Mouse (Mus musculus) stomach, postnatal 0 days (tissue): ENCODE measurements around the gene Fars2. TPM values are rescaled to one million over a fixed set of nuclear protein-coding genes. Genes with fewer than 3 reads are reported as not detected.
"Not testable (repeated sequence)": the region's sequence is repeated elsewhere in the genome, so short reads cannot be mapped to it uniquely, and the experiment has no call there.

Experiments
- ATAC-seq: fragments of 200-750 bp; cut with Nextera tagmentation; 2 replicates; pipeline ENCODE4 v1.8.0; 2017; ENCODE audit not compliant: low FRiP score, low TSS enrichment
- DNase-seq: peaks from one replicate; pipeline ENCODE4 v3.0.0-alpha.2; 2016; ENCODE audit warnings: low spot score
- H3K27ac ChIP-seq: fragments of 300-500 bp; sonication (generic); replicated peaks from 2 replicates; pipeline ENCODE4 v1.5.1; 2014; ENCODE audit warnings: mild to moderate bottlenecking, control low read depth
- H3K27me3 ChIP-seq: fragments of 300-500 bp; sonication (generic); 2 replicates; pipeline ENCODE4 v1.6.1; 2014; ENCODE audit warnings: low read length; ENCODE audit not compliant: control insufficient read depth, insufficient read depth
- H3K36me3 ChIP-seq: fragments of 300-500 bp; sonication (generic); 2 replicates; pipeline ENCODE4 v1.6.1; 2014; ENCODE audit warnings: low read length, mixed read lengths; ENCODE audit not compliant: control insufficient read depth, insufficient read depth
- H3K4me1 ChIP-seq: fragments of 300-500 bp; sonication (generic); replicated peaks from 2 replicates; pipeline ENCODE4 v1.6.1; 2014; ENCODE audit warnings: antibody characterized with exemption; ENCODE audit not compliant: control insufficient read depth, insufficient read depth
- H3K4me2 ChIP-seq: fragments of 300-500 bp; sonication (generic); replicated peaks from 2 replicates; pipeline ENCODE4 v1.6.1; 2014; ENCODE audit warnings: low read depth, mild to moderate bottlenecking, control low read depth, moderate library complexity
- H3K4me3 ChIP-seq: fragments of 300-500 bp; sonication (generic); 2 replicates; pipeline ENCODE4 v1.5.1; 2014; ENCODE audit warnings: low read depth, low read length, control low read depth
- H3K9ac ChIP-seq: fragments of 300-500 bp; sonication (generic); 2 replicates; pipeline ENCODE4 v1.6.1; 2014; ENCODE audit warnings: mild to moderate bottlenecking, low read length, control low read depth, mixed read lengths
- H3K9me3 ChIP-seq: fragments of 300-500 bp; sonication (generic); 2 replicates; pipeline ENCODE4 v1.6.1; 2016; ENCODE audit warnings: low read length; ENCODE audit not compliant: control insufficient read depth
- CTCF ChIP-seq: IDR thresholded peaks from 2 replicates; pipeline ENCODE4 v1.5.1; 2016; ENCODE audit warnings: antibody characterized with exemption, low read depth, mild to moderate bottlenecking, moderate library complexity
- EP300 ChIP-seq: optimal IDR thresholded peaks from 2 replicates; pipeline ENCODE3; 2016; ENCODE audit warnings: antibody characterized with exemption
- WGBS: fragments of 180-500 bp; shearing (Covaris S2); extraction: QIAGEN DNeasy Blood & Tissue Kit; methylation state at CpG from one replicate; pipeline ENCODE4 v1.1.7; 2014; 5-methylcytosine and 5-hydroxymethylcytosine counted together
- polyA plus RNA-seq: library from polyadenylated mRNA; unstranded; fragments of >200 nt; fragmentation: Nextera tagmentation; extraction: Ambion mirVana; gene quantifications from 2 replicates; pipeline ENCODE4 v1.2.1, GENCODE M21; 2015

Gene Fars2
- polyA plus RNA-seq, 1 experiment from 2014 or later = 31.7 TPM

- H3K27me3 ChIP-seq = no peaks in the 10 kb centered on the region
- DNase-seq = no peak
- WGBS = 60% methylated on average over 7 of the region's 7 CpGs
Measured at GRCm38 (mm10) chr13:36448565-36448964, 331.4 kb downstream of the Fars2 start.

DNA sequence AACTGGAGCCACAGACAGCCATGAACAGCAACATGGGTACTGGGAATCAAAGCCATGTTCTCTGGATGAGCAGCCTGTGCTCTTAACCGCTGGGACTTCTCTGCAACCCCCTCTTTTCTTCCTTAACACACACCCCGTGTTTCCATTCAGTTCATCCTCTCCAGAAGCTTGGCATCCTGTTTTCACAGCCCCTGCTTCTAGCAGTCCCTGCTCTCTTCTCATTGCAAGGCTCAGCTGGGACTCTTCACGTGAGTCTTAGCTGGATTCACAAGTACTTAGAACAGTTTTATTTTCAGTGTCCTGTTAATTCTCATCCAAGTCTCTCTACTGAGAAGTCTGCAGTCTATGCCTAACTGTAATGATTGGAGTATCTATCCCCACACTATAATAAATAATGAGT lies 334.2 kb downstream of the Fars2 start:
- Histone ChIP-seq H3K9ac (no peak overlapping the region), H3K9me3 (no peaks in the 10 kb centered on the region), H3K4me2 (no peak overlapping the region), H3K27me3 (no peaks in the 10 kb centered on the region), H3K27ac (no peak overlapping the region), H3K4me1 (no peaks in the 10 kb centered on the region), H3K4me3 (no peak overlapping the region), H3K36me3 (no peaks in the 10 kb centered on the region)
- 51% methylated on average over 3 of the region's 3 CpGs for WGBS
- DNase-seq (no peak), ATAC-seq (no peak)
- TF ChIP-seq CTCF = no peak
- no peak for TF ChIP-seq EP300

More at GRCm38 (mm10) chr13:36448565-36448964, 331.4 kb downstream of the Fars2 start:
- Histone ChIP-seq H3K4me3 (no peak overlapping the region), H3K36me3 (no peaks in the 10 kb centered on the region), H3K4me1 (no peaks in the 10 kb centered on the region), H3K9me3 (no peaks in the 10 kb centered on the region), H3K4me2 (no peak overlapping the region), H3K9ac (no peak overlapping the region), H3K27ac (no peak overlapping the region)
- ATAC-seq = no peak
- TF ChIP-seq EP300 (no peak), CTCF (no peak)

DNA sequence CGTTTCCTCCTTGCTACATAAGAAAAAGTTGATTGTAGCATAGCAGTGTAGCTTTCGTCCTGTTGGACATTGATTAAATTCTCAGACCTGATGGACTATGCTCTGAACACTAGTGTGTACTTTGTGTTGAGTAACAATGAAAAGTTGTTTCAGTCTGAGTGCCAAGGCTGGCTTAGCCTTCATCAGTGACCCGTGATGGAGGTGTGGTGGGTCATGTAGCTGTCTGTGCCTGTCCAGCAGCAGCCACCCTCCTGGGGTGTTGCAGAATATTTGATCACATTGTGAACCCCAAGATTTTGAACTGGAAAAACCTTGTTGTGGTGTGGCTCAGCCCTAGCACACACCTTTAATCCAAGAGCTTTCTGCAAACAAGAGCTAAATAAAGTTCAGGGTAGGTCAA lies 343.3 kb downstream of the Fars2 start:
- H3K9ac ChIP-seq = no peak overlapping the region
- no peak overlapping the region for H3K27ac ChIP-seq
- 44% methylated on average over 3 of the region's 3 CpGs for WGBS
- DNase-seq (no peak), ATAC-seq (no peak; the same call in 1 of the 2 replicates)
- no peaks in the 10 kb centered on the region for H3K36me3 ChIP-seq
- no peak overlapping the region for H3K4me2 ChIP-seq
- H3K4me3 ChIP-seq = no peak overlapping the region
- TF ChIP-seq EP300 (no peak), CTCF (no peak)
- no peaks in the 10 kb centered on the region for H3K4me1 ChIP-seq
- H3K9me3 ChIP-seq = no peaks in the 10 kb centered on the region
- H3K27me3 ChIP-seq = no peaks in the 10 kb centered on the region

DNA sequence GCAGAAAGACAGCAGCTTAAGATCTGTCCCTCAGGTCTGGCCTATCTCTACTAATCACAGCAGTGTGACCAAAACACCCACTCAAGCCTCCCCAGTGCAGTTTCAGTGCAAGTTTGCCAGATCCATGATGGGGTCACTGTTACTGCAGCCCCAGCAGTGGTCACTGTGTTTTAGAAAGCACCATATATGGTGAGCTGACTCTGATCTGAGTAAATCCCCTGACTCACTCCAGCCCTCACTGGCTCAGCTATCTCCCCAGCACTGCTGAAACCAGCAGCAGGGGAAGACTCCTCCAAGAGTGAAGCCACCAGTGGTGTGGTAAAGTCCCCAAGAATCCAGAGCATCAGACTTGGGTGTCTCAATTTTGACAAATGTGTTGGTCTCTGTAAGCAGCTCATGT lies 346.5 kb downstream of the Fars2 start:
- Histone ChIP-seq H3K4me3 (no peak overlapping the region), H3K36me3 (no peaks in the 10 kb centered on the region), H3K4me1 (0 out of 2 replicates have a peak, but pooled peaks cover 2% of the 10 kb centered on the region), H3K27me3 (no peaks in the 10 kb centered on the region), H3K9me3 (no peaks in the 10 kb centered on the region), H3K4me2 (no peak overlapping the region), H3K27ac (no peak overlapping the region), H3K9ac (no peak overlapping the region)
- TF ChIP-seq EP300 (no peak), CTCF (no peak)
- no peak for ATAC-seq
- DNase-seq = no peak

DNA sequence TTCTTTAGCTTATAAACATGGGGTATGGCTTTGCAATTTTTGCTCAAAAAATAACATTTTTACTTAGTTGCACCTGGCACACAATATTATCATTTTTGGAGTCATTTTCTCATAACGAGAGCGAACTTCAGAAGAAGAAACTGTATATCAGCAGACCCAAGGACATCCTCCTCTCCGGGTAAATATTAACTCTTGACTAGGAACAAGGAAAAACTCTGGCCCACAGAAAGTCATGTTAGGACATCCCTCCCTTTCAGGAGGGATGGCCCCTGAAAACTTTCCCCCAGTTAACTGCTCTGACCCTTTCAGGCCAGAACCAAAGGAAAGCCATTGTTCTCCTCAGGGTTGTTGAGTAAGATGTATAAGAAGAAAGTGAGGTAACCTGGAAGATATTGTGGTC lies 348.9 kb downstream of the Fars2 start:
- not testable (repeated sequence) for H3K9me3 ChIP-seq, ATAC-seq, H3K9ac ChIP-seq, H3K4me3 ChIP-seq, H3K27ac ChIP-seq, H3K36me3 ChIP-seq, H3K27me3 ChIP-seq, H3K4me2 ChIP-seq, H3K4me1 ChIP-seq, DNase-seq
- WGBS = 86% methylated on average over 3 of the region's 3 CpGs

DNA sequence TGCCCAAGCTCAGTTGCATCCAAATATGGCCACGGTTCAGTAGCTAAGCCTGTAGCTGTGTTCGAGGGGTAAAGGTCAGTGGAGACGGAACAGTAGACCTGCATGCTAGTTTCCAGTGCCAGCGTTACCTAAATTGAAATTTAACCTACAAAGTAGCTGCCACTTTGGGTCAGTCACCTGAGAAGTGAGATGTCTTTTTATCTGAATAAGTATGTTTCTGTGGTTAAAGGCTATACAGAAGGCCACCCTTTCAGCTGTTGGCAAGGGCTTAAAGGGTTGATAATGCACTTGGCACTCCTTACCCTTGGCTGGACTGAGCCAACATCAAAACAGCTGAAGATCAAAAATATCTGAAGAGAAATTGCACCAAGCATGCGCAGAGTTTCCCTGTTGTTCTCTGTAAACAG lies 349.3 kb downstream of the Fars2 start:
- no peaks in the 10 kb centered on the region for H3K27me3 ChIP-seq
- H3K27ac ChIP-seq = no peak overlapping the region
- no peaks in the 10 kb centered on the region for H3K9me3 ChIP-seq
- H3K36me3 ChIP-seq = no peaks in the 10 kb centered on the region
- H3K4me1 ChIP-seq = 0 out of 2 replicates have a peak, but pooled peaks cover 2% of the 10 kb centered on the region
- WGBS = 89% methylated on average over 5 of the region's 5 CpGs
- H3K4me3 ChIP-seq = no peak overlapping the region
- no peak for TF ChIP-seq CTCF
- TF ChIP-seq EP300 = no peak
- DNase-seq = no peak
- H3K9ac ChIP-seq = no peak overlapping the region
- no peak overlapping the region for H3K4me2 ChIP-seq
- no peak for ATAC-seq
